Mouse (Mus musculus) bone marrow, adult 2 months (tissue): ENCODE results near the gene Rab34. TPM values are rescaled to one million over a fixed set of nuclear protein-coding genes. Genes with fewer than 3 reads are reported as not detected.
A peak's percentile ranks its signal among the peaks of the same experiment; 100 is the strongest.

Experiments
- H3K27ac ChIP-seq: fragments of 200-500 bp; 2 replicates; pipeline ENCODE4 v1.5.1; 2012; ENCODE audit warnings: low read depth, mild to moderate bottlenecking, control low read depth, inconsistent platforms, low read length; ENCODE audit not compliant: control insufficient read depth, poor library complexity, insufficient read depth
- H3K4me1 ChIP-seq: fragments of 200-500 bp; 2 replicates; pipeline ENCODE4 v1.6.1; 2011; ENCODE audit warnings: low read length; ENCODE audit not compliant: control insufficient read depth, insufficient read depth
- H3K4me3 ChIP-seq: fragments of 200-500 bp; replicated peaks from 2 replicates; pipeline ENCODE3; 2011; ENCODE audit warnings: mild to moderate bottlenecking, low read depth, low read length, control low read depth; ENCODE audit not compliant: control insufficient read depth
- CTCF ChIP-seq: fragments of 200-500 bp; IDR thresholded peaks from 2 replicates; pipeline ENCODE4 v1.5.1; 2011; ENCODE audit warnings: low read length, control low read depth; ENCODE audit not compliant: control insufficient read depth, insufficient read depth
- POLR2A ChIP-seq: fragments of 200-500 bp; IDR thresholded peaks from 2 replicates; pipeline ENCODE4 v1.6.1; 2011; ENCODE audit warnings: low read depth, mild to moderate bottlenecking, control low read depth, low read length, borderline replicate concordance; ENCODE audit not compliant: control insufficient read depth
- WGBS: fragments of 180-500 bp; shearing (Covaris S2); methylation state at CpG from one replicate; pipeline ENCODE4 v1.1.7; 2018; 5-methylcytosine and 5-hydroxymethylcytosine counted together
- polyA plus RNA-seq: library from polyadenylated mRNA; stranded (reverse); fragments of >200 nt; gene quantifications from 2 replicates; pipeline ENCODE4 v1.2.4, GENCODE M21; 2011; ENCODE audit warnings: low replicate concordance; ENCODE audit not compliant: missing spikeins, insufficient read depth, insufficient read length

Gene Rab34
- polyA plus RNA-seq, 1 experiment: 8.6 TPM

DNA sequence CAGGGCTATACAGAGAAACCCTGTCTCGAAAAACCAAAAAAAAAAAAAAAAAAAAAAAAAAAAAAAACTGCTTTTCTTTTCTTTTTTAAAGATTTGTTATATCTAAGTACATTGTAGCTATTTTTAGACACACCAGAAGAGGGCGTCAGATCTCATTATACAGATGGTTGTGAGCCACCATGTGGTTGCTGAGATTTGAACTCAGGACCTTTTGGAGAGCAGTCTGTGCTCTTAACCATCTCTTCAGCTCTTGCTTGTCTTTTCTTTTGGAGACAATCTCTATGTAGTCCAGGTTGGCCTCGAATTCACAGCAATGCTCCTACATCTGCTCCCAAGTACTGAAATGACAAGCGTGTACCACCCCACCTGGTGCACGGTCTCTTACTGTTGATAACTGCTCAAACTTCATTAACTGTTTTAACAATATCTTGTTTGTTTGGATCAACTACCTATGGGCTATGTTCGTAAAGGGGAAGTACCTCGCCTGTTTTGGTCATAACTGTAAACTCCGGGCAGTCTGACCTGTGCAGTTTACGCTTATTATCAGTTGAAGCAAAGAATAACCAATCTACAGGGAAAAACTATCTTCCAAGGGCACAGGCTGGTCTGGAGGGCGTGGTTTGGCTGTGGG lies 12.3 kb upstream of the Rab34 start:
- Histone ChIP-seq H3K4me1 (no peaks in the 10 kb centered on the region; the same call in none of the 2 replicates), H3K27ac (peak overlapping the region; percentile 97), H3K4me3 (peak overlapping the region; percentile 96)
- TF ChIP-seq POLR2A: no peak
- TF ChIP-seq CTCF: no peak
- WGBS: under 1% methylated on average over 10 of the region's 10 CpGs

DNA sequence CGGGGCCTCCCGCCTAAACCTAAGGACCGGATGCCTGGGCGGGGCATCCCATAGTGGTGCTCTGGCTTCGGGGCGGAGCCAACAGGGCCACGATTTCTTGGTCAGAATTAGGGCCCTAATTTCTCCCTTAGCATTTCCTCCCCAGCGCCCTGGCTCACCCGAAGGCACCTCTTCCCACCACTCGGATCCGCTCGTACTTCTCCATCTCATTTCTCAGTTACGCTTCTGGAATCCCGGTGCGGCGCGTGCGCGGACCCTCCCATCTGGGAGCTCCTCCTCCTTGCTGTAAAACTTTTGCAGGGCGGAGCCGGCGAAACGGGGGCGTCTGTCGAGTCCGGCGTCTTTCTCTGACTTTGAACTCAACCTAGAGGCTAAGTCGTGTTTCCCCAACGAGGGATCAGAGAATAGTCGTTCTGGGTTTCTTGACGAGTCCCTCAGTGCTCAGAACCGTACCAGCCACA lies 11.8 kb upstream of the Rab34 start, which contains the start of the genes Nek8 and Tlcd1:
Gene Nek8, minus strand, starts transcription at position 274 of the 461 bp plus-strand sequence.
Gene Tlcd1, plus strand, starts transcription at position 310 of the 461 bp plus-strand sequence.
- no peak for TF ChIP-seq CTCF
- TF ChIP-seq POLR2A: peak; percentile 34; the same call in 1 of the 2 replicates
- Histone ChIP-seq H3K27ac (peak within 1 kb of the TSS; percentile 97), H3K4me1 (no peaks in the 10 kb centered on the region; the same call in none of the 2 replicates), H3K4me3 (peak within 1 kb of the TSS; percentile 96)
- under 1% methylated on average over 32 of the region's 32 CpGs for WGBS

DNA sequence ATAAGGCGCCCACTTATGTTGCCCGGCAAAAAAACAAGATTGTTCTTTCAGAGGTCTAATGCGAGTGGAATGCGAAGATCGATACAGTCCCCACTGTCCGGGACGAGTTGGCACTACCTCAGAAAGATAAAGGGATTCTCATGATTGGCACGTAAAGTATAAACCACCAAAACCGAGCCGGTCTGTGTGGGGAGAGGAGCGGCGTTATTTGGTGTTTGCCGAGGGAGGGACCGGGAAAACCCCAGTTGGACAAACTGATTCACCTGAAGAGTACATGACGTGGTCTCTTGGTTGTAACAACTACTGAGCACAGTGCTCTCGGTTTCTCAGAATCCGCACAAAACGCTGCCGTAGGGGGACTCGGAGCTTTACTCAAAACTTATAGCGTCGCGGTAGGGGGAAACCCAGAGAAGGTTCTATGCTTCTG lies 11.3 kb upstream of the Rab34 start:
- no peaks in the 10 kb centered on the region; the same call in none of the 2 replicates for H3K4me1 ChIP-seq
- under 1% methylated on average over 23 of the region's 23 CpGs for WGBS

DNA sequence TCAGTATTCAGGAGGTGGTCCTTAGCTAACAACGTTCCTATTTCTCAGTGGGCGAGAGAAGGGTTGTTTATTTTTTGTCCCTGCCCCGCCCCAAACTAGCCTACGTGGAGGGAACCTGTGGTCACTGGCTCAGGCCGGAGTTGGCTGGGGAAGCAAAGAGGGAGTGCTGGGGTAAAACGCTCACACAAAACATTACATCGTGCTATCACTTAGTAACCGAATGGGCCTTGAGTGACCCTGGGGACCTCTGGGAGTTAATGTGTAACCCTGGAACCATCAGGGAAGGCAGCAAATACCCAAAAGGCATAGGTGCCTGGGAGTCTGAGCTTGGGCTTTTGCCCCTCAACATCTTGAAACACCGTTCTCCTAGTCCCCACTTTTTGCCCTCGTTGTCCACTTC lies 10.8 kb upstream of the Rab34 start:
- WGBS: under 1% methylated on average over 10 of the region's 10 CpGs

More for the DNA sequence above, 11.3 kb upstream of the Rab34 start:
- peak overlapping the region; percentile 97 for H3K27ac ChIP-seq
- TF ChIP-seq POLR2A (no peak), CTCF (no peak)
- H3K4me3 ChIP-seq: peak overlapping the region; percentile 96

DNA sequence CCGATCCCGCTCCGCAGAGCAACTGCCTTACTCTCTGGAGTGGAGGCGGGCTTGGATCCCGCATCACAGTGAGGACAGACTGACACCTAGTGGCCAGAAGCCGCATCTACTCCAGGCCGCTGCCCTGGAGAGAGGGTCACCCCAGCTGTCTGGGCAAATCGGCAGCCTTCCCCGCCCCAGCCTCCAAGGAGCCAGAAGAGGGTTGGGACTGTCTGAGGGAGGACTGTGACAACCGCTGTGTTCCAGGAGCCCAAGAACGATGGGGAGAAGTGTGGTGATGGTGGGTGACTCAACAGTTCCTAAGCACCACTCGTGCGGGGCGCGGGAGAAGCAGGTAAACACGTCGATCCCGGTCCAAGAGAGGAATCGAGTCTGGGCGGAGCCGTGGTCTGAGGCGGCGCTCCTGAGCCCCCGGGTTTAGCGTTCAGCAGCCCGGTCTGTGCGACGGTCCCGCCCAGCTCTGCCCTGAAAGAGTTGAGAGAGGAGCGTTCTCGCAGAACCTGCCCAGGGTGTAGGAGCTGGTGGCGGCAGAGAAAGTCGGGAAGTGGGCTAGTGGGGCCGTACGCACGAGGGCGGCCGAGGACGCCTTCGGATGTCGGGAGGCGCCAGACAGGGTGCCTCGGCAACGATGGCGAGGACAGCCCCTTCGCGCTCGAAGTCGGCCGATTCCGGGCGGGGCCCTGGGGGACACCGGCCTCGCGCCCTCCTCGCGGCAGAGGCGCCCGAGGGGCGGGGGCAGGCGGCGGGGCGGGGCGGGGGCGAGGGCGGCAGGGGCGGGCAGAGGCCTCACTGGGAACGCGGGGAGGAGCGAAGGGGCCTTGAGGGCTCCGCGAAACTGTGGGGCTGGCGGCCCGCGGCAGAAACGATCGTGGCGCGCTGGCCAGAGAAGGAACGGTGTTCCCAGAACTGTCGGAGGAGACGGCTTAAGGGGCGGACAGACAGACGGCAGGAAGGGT lies 10.0 kb upstream of the Rab34 start:
- WGBS: under 1% methylated on average over 83 of the region's 84 CpGs
- Histone ChIP-seq H3K27ac (peak overlapping the region; percentile 97), H3K4me3 (peak overlapping the region; percentile 96), H3K4me1 (no peaks in the 10 kb centered on the region; the same call in none of the 2 replicates)
- TF ChIP-seq CTCF (peak; percentile 98), POLR2A (peak; percentile 76)

More for the DNA sequence above, 10.8 kb upstream of the Rab34 start:
- no peaks in the 10 kb centered on the region; the same call in none of the 2 replicates for H3K4me1 ChIP-seq
- no peak for TF ChIP-seq POLR2A
- TF ChIP-seq CTCF: no peak
- peak overlapping the region; percentile 97 for H3K27ac ChIP-seq
- H3K4me3 ChIP-seq: peak overlapping the region; percentile 96

DNA sequence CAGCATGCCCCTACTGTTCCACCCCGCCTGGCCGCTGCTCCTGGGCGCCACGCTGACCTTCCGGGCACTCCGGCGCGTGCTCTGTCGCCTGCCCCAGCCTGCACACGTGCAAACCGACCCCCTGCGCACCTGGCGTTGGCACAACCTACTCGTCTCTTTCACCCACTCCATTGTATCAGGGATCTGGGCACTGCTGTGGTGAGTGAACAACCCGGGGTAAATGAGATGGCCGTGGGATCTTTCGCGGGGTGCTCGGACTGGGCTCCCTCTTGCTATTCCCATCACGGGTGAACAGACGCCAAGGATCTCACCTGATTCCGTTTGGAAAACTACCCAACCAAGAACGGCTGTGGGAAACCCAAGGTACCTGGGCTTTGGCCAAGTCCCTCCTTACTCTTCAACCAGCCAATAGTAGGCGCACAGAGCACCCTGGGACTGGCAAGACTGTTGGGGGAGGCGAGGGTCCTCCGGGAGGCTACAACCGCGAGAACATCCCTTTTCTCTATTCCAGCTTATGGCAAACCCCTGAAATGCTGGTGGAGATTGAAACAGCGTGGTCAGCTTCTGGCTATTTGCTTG lies 9.3 kb upstream of the Rab34 start:
- no peak for TF ChIP-seq CTCF
- WGBS: 3% methylated on average over 29 of the region's 29 CpGs
- peak overlapping the region; percentile 86 for H3K4me3 ChIP-seq
- peak overlapping the region; percentile 83 for H3K27ac ChIP-seq
- H3K4me1 ChIP-seq: no peaks in the 10 kb centered on the region; the same call in none of the 2 replicates

DNA sequence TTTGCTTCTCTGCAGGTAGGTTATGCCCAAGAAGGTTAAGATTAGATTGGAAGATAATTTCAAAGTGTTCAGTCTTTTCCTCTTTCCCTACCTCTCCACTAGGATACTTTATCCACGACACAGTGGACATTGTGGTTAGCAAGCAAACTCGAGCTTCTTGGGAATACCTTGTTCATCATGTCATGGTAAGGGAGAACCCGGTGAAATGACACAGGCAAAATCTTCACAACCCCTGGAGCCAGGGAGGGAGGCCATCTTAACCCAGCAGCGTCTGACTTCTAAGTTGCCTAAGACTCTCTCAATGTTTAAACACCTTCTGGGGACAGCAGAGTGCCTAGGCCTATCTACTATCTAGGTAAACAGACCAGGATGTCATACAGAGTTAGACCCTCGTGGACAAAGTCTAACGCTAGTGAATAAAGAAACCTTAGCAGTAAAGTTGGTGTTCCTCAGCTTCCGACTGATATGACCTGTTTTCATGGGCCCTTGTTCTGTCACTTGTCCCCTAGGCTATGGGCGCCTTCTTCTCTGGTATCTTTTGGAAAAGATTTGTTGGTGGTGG lies 8.7 kb upstream of the Rab34 start:
- Histone ChIP-seq H3K4me3 (peak overlapping the region; percentile 86), H3K4me1 (no peaks in the 10 kb centered on the region; the same call in none of the 2 replicates), H3K27ac (peak overlapping the region; percentile 83)
- TF ChIP-seq POLR2A: no peak
- no peak for TF ChIP-seq CTCF
- 39% methylated on average over 8 of the region's 8 CpGs for WGBS
